Mouse (Mus musculus) erythroblast, embryonic 14.5 days (primary cell): Measurements from ENCODE around the gene Rtl8a.

Experiments used
- GATA1 ChIP-seq: IDR thresholded peaks from 2 replicates; pipeline ENCODE4 v1.6.1; 2012; ENCODE audit warnings: low read length, inconsistent platforms, mixed read lengths
- TAL1 ChIP-seq: IDR thresholded peaks from 3 replicates; pipeline ENCODE4 v1.6.1; 2012; ENCODE audit warnings: low read length, inconsistent platforms, mixed read lengths

DNA sequence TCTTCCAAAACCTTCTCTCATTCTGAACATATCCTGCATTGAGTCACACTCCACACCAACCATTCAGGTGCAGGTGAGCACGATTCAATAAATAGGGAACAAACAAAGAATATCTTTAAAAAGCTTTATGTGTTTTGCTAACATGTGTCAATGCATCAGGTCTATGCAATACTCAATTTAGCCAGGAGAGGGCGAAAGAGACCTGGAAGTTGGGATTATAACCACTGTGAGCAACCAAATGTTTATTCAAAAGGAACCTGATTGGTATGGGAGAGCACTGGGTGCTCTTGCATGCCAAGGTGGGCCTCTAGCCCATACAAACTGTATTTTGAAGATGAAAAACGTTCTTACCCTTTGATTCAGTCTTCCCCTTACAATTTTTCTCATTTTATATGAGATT is 32.9 kb downstream of the Rtl8a start:
- no peak for TF ChIP-seq GATA1
- no peak for TF ChIP-seq TAL1
